Mouse (Mus musculus) naive thymus-derived CD4-positive, alpha-beta T cell, adult 5 months (primary cell): ENCODE data around the gene F3. TPM values are rescaled to one million over a fixed set of nuclear protein-coding genes. Genes with fewer than 3 reads are reported as not detected.

Source experiments
- polyA plus RNA-seq: library from polyadenylated mRNA; unstranded; fragments of 100-300 nt; shearing (Covaris generic); gene quantifications from one replicate; pipeline ENCODE4 v1.2.1, GENCODE M21; 2017

F3 gene
- polyA plus RNA-seq = not detected

GRCm38 (mm10) chr3:121722971-121723844 is at the start of gene F3:
F3 (plus strand) TSS chr3:121723537.

Other genes starting within 250 kb of the F3 start
- not detected for gene Slc44a3, start 191.1 kb upstream of the F3 start, polyA plus RNA-seq
- not detected for gene 4930432M17Rik, start 52.8 kb upstream of the F3 start, polyA plus RNA-seq
- gene Abcd3, start 91.8 kb downstream of the F3 start, polyA plus RNA-seq = 15.7 TPM
- gene Arhgap29, start 229.0 kb downstream of the F3 start, polyA plus RNA-seq = 11.0 TPM